Mouse (Mus musculus) liver, postnatal 0 days (tissue): ENCODE data around the gene Thrap3.

Source experiments
- CTCF ChIP-seq: sonication (generic); IDR thresholded peaks from 2 replicates; pipeline ENCODE4 v1.5.1; 2016; ENCODE audit warnings: antibody characterized with exemption, low read depth
- EP300 ChIP-seq: IDR thresholded peaks from 2 replicates; pipeline ENCODE4 v1.6.1; 2016; ENCODE audit warnings: antibody characterized with exemption, low read depth, mild to moderate bottlenecking

GRCm38 (mm10) chr4:126166084-126166483 lies 36.5 kb downstream of the Thrap3 start:
- TF ChIP-seq CTCF (no peak), EP300 (no peak)
